Mouse (Mus musculus) cerebellum, adult 11-12 months (tissue): ENCODE measurements at regions not wholly inside any gene's neighbourhood (a gene's known extent, or its start where the extent isn't known, plus 50 kb on each side); places are given as distances from the start of the nearest gene placed in this dataset.

Source experiments
- DNase-seq: peaks from one replicate; pipeline ENCODE4 v3.0.0; 2022

DNA sequence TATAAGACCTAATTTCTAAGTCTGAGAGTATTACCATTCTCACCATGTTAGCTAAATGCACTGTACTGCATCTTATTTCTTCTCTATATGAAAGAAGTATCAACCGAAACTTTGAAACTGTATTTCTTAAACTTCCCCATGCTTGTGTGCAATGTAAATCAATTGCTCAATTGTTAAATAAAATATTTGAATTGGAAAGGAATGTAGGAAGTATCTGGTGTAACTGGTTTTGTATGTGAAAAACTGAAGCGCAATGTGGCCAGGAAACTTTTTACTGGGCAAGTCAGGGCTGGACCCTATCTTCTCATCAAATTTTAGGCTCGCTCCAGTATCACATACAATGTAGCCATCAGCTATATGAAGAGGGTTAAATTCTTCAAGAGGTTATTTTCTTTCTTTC is 123.8 kb upstream of the Atp2b1 start:
- DNase-seq: no peak

- DNase-seq: no peak
Observed at GRCm38 (mm10) chr10:98792019-98792741, 122.0 kb upstream of the Atp2b1 start.

GRCm38 (mm10) chr10:98793926-98794536 is 120.2 kb upstream of the Atp2b1 start:
- DNase-seq: no peak

- no peak for DNase-seq
Observed at GRCm38 (mm10) chr10:98796016-98796415, 118.2 kb upstream of the Atp2b1 start.

- DNase-seq: no peak
Observed at GRCm38 (mm10) chr10:98798634-98799415, 115.4 kb upstream of the Atp2b1 start.

- DNase-seq: no peak
Observed at GRCm38 (mm10) chr10:98799830-98800229, 114.4 kb upstream of the Atp2b1 start.

DNA sequence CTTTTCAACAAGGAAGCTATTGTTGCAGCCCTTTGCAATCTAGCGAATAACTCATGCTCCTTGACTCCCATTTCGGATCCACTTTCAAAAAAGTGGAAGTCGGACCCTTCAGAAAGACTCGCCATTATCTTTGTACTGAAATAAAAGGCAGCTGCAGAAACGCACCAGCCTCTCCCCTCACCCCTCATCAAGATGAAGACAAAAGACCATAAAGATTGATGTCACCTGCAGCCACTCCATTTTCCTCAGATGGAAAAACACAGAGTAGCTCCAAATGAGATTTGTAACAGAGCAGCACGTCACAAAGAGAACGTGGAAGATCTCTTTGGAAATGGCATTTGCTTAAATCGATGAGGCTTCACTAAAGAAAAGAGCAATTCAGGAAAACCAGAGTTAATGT is 113.3 kb upstream of the Atp2b1 start:
- no peak for DNase-seq

DNA sequence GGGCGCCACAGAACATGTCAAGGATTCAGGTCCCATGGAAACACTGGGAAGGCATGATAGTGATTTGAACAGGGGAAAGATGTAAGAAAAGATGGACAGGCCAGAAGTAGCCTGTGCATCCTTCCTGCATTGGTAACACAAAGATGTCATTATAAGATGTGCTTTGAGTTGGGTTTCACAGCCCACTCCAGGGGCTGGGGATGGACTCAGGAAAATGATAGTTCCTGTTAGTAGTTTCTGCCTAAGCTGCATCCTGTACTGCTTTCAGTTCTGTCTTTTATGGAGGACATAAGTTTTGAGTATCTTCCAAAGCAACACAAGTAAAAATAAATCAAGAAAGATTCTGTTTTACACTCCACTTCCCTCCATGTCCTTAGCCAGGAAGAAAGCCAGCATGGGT is 109.2 kb upstream of the Atp2b1 start:
- no peak for DNase-seq

GRCm38 (mm10) chr10:98806798-98807535 is 107.2 kb upstream of the Atp2b1 start:
- DNase-seq: no peak

GRCm38 (mm10) chr10:98808644-98809043 is 105.6 kb upstream of the Atp2b1 start:
- DNase-seq: no peak

GRCm38 (mm10) chr10:98829051-98829450 is 85.2 kb upstream of the Atp2b1 start:
- DNase-seq: no peak

DNA sequence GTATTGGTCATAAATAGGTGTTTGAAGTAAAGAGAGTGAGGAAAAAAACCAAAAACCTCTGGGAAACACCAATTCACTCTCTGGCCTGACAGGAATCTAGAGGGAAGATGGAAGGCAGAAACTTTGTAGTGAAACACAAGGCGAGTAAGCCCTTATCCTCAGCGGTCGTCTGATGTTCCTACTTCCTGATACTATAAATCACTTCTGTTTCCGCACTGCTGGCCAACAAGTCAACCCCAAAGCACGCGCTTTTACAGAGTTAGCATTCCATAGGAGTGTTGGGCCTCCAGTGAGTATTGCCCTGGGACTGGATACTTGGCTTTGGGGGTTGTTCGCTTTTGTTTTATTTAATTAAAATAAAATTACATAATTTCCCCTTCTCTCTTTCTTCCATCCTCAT is 82.7 kb upstream of the Atp2b1 start:
- DNase-seq: no peak

DNA sequence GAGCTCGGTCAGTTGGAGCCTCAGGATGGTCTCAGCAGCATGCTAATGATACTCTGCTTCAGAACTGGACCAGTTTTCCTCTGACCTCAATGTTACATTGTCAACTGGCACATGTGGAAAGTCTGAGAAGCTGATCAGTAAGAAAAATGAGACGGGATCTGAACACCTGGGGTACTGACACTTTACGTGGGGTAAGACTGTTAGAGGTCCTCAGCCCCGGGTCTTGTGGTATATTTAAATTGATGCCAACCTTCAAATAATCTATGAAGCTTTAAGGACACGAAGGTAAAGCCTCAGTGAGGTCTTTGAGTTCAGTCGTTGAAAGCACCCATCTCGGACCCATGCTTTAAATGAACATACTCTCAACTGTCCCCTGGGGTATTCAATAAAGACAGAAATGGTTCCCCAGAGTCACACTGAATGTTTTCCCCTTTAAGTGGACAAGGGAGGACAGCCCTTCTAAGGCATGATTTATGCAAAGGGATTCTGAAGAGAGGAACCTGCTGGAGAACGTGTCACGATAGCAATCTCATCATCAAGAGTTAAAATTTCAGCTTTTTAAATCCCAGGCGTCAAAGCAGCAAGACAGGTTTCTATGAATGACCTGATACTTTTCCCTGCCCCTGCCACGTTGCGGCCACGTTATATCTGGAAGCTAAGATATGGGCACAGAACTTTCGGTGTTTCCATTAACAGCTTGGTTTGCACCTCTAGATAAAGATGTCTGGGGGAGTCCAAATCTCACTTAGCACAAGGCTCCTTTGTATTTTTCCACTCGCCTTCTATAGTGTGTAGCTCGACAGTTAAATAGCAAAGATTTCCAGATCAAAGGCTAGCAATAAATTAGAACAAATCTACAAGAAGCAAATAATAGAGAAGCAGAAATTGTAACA is 76.7 kb upstream of the Atp2b1 start:
- no peak for DNase-seq

- no peak for DNase-seq
Observed at GRCm38 (mm10) chr10:98838926-98839679, 75.1 kb upstream of the Atp2b1 start.

- DNase-seq: no peak
Observed at GRCm38 (mm10) chr10:98839963-98840362, 74.2 kb upstream of the Atp2b1 start.

DNA sequence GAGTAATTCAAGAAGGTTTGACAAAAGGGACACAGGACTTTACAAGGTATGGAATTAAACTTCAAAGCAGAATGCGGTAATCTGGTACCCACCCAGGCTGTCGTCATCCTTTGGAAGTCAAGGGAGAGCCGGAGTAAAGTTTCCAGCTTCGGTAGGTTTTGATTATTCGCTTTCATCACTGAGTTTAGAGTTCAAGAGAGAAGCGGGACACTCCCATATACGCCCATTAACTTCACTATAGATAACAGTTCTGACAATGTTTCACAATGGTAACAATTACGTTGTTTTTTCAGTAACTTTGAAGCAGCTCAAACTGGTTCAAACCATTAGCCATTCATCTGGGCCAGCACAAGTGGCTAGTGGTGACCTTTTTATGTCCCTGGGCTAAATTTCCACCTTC is 73.8 kb upstream of the Atp2b1 start:
- DNase-seq: no peak

GRCm38 (mm10) chr10:98840957-98841831 is 73.0 kb upstream of the Atp2b1 start:
- DNase-seq: no peak

GRCm38 (mm10) chr10:98841860-98842259 is 72.3 kb upstream of the Atp2b1 start:
- DNase-seq: no peak

DNA sequence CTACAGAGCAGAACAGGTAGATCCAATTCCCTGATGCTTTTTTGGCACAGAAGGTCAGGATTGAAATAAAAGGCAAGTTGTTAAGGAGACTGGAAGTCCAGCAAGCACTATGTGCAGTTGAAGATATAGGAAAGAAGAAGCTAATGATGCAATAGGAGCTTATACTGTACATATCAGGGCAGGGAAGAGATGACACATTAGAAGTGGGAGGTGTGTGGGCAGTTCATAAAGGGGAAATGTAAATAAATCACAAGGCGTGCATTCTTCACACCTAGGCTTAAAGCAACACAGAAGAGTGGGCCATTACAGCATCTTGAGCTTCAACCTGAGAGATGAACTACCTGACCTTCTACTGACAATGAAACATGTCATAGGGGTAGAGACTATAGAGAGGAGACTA is 71.5 kb upstream of the Atp2b1 start:
- no peak for DNase-seq

GRCm38 (mm10) chr10:98849851-98850250 is 64.4 kb upstream of the Atp2b1 start:
- DNase-seq: no peak
